Mouse (Mus musculus) frontal cortex, adult (tissue): Measurements from ENCODE around the gene Insl3.
A peak's percentile ranks its signal among the peaks of the same experiment; 100 is the strongest.
"Not testable (repeated sequence)": the region's sequence is repeated elsewhere in the genome, so short reads cannot be mapped to it uniquely, and the experiment has no call there.

Experiments
- ATAC-seq: cut with Nextera tagmentation; 2 replicates; pipeline ENCODE4 v1.9.2; 2017; ENCODE audit warnings: mild to moderate bottlenecking, moderate library complexity, mixed read lengths; ENCODE audit not compliant: low TSS enrichment

Insl3 gene

GRCm38 (mm10) chr8:71676803-71677202, 12.2 kb upstream of the Insl3 start:
- no peak for ATAC-seq

GRCm38 (mm10) chr8:71677555-71677954, 11.5 kb upstream of the Insl3 start:
- no peak for ATAC-seq

GRCm38 (mm10) chr8:71678216-71678615, 10.8 kb upstream of the Insl3 start:
- ATAC-seq, result no peak

- ATAC-seq, result no peak
Observed at GRCm38 (mm10) chr8:71679116-71679515, 9.9 kb upstream of the Insl3 start.

- no peak for ATAC-seq
Observed at GRCm38 (mm10) chr8:71679550-71680168, 9.4 kb upstream of the Insl3 start.

- no peak for ATAC-seq
Observed at GRCm38 (mm10) chr8:71680471-71680870, 8.5 kb upstream of the Insl3 start.

- no peak for ATAC-seq
Observed at GRCm38 (mm10) chr8:71681369-71681915, 7.6 kb upstream of the Insl3 start.

GRCm38 (mm10) chr8:71682832-71683231, 6.2 kb upstream of the Insl3 start:
- ATAC-seq, result no peak

- ATAC-seq, result no peak
Observed at GRCm38 (mm10) chr8:71684701-71685100, 4.3 kb upstream of the Insl3 start.

- ATAC-seq, result peak; percentile 22; the same call in 1 of the 2 replicates
Observed at GRCm38 (mm10) chr8:71685573-71685972, 3.4 kb upstream of the Insl3 start.

- ATAC-seq, result 0 out of 2 replicates have a peak, but pooled peaks have one; percentile 9
Observed at GRCm38 (mm10) chr8:71686143-71686734, 2.8 kb upstream of the Insl3 start.

GRCm38 (mm10) chr8:71687616-71688015, 1.4 kb upstream of the Insl3 start:
- no peak for ATAC-seq

GRCm38 (mm10) chr8:71692509-71692908, 3.5 kb downstream of the Insl3 start:
- ATAC-seq, result no peak

GRCm38 (mm10) chr8:71693166-71694041, 4.4 kb downstream of the Insl3 start:
- ATAC-seq, result peak; percentile 27; the same call in 1 of the 2 replicates

GRCm38 (mm10) chr8:71695456-71695855, 6.4 kb downstream of the Insl3 start:
- ATAC-seq, result not testable (repeated sequence)

GRCm38 (mm10) chr8:71700493-71701269, 11.7 kb downstream of the Insl3 start:
- ATAC-seq, result no peak

- ATAC-seq, result no peak
Observed at GRCm38 (mm10) chr8:71701414-71702086, 12.5 kb downstream of the Insl3 start, which contains the start of gene B3gnt3. Gene B3gnt3 (minus strand): TSS chr8:71701789.

GRCm38 (mm10) chr8:71702087-71702432, 13.0 kb downstream of the Insl3 start:
- no peak for ATAC-seq

- ATAC-seq, result no peak
Observed at GRCm38 (mm10) chr8:71702923-71703322, 13.9 kb downstream of the Insl3 start.

GRCm38 (mm10) chr8:71703400-71703799, 14.4 kb downstream of the Insl3 start:
- ATAC-seq, result not testable (repeated sequence)

- ATAC-seq, result no peak
Observed at GRCm38 (mm10) chr8:71707874-71708273, 18.9 kb downstream of the Insl3 start.
